Mouse (Mus musculus) kidney, postnatal 0 days (tissue): ENCODE measurements at regions not wholly inside any gene's neighbourhood (a gene's known extent, or its start where the extent isn't known, plus 50 kb on each side); places are given as distances from the start of the nearest gene placed in this dataset.

Experiments used
- ATAC-seq: fragments of 200-750 bp; cut with Nextera tagmentation; replicated peaks from 2 replicates; pipeline ENCODE4 v1.8.0; 2017; ENCODE audit warnings: low read depth, moderate number of reproducible peaks, moderate TSS enrichment, moderate library complexity; ENCODE audit not compliant: low FRiP score
- DNase-seq: peaks from one replicate; pipeline ENCODE4 v3.0.0-alpha.2; 2016; ENCODE audit warnings: low spot score
- H3K27ac ChIP-seq: fragments of 300-500 bp; sonication (generic); 2 replicates; pipeline ENCODE4 v1.5.1; 2014; ENCODE audit warnings: mild to moderate bottlenecking
- H3K27me3 ChIP-seq: fragments of 300-500 bp; sonication (generic); 2 replicates; pipeline ENCODE4 v1.6.1; 2014; ENCODE audit warnings: low read length, mixed read lengths; ENCODE audit not compliant: insufficient read depth
- H3K36me3 ChIP-seq: fragments of 300-500 bp; sonication (generic); 2 replicates; pipeline ENCODE4 v1.6.1; 2014; ENCODE audit warnings: low read length, mixed read lengths; ENCODE audit not compliant: insufficient read depth
- H3K4me1 ChIP-seq: fragments of 300-500 bp; sonication (generic); replicated peaks from 2 replicates; pipeline ENCODE4 v1.6.1; 2014; ENCODE audit warnings: antibody characterized with exemption, low read length, mixed read lengths; ENCODE audit not compliant: insufficient read depth
- H3K4me2 ChIP-seq: fragments of 300-500 bp; sonication (generic); 2 replicates; pipeline ENCODE4 v1.6.1; 2014; ENCODE audit warnings: mild to moderate bottlenecking, low read length, moderate library complexity, mixed read lengths
- H3K4me3 ChIP-seq: fragments of 300-500 bp; sonication (generic); replicated peaks from 2 replicates; pipeline ENCODE4 v1.5.1; 2014; ENCODE audit warnings: low read depth, low read length
- H3K9ac ChIP-seq: fragments of 300-500 bp; sonication (generic); 2 replicates; pipeline ENCODE4 v1.6.1; 2014; ENCODE audit warnings: low read depth, low read length
- H3K9me3 ChIP-seq: fragments of 300-500 bp; sonication (generic); replicated peaks from 2 replicates; pipeline ENCODE4 v1.6.1; 2016; ENCODE audit warnings: low read length, inconsistent platforms, mixed read lengths
- CTCF ChIP-seq: IDR thresholded peaks from 2 replicates; pipeline ENCODE4 v1.5.1; 2016; ENCODE audit warnings: antibody characterized with exemption, low read depth, mild to moderate bottlenecking, moderate library complexity
- WGBS: fragments of 180-500 bp; shearing (Covaris S2); extraction: QIAGEN DNeasy Blood & Tissue Kit; methylation state at CpG from one replicate; pipeline ENCODE4 v1.1.7; 2014; 5-methylcytosine and 5-hydroxymethylcytosine counted together

DNA sequence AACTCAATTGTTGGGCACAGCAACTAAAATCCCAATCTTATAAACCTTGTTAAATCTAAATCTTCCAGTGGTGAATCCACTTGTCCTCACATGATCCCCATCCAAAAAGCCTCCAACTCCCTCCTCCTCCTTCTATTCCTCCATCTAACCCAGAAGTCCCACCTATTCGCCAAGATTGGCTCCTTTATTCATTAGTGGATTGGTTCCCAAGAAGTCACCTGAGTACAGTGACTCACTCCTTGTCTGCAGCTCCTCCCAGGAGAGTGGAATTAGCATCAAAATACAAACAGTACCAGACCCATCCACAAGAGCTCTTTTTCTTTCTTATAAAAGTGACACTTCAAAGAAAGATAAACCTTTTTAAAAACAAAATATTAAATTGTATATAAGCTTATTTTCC, 304.6 kb upstream of the Pdcd1 start:
- no peak for DNase-seq
- Histone ChIP-seq H3K9ac (no peak overlapping the region), H3K9me3 (no peaks in the 10 kb centered on the region), H3K27me3 (no peaks in the 10 kb centered on the region), H3K4me1 (no peaks in the 10 kb centered on the region), H3K4me2 (no peak overlapping the region), H3K36me3 (no peaks in the 10 kb centered on the region), H3K27ac (no peak overlapping the region), H3K4me3 (no peak overlapping the region)
- ATAC-seq, result no peak
- no peak for TF ChIP-seq CTCF
- WGBS, result 72% methylated on average over 1 of the region's 1 CpGs

DNA sequence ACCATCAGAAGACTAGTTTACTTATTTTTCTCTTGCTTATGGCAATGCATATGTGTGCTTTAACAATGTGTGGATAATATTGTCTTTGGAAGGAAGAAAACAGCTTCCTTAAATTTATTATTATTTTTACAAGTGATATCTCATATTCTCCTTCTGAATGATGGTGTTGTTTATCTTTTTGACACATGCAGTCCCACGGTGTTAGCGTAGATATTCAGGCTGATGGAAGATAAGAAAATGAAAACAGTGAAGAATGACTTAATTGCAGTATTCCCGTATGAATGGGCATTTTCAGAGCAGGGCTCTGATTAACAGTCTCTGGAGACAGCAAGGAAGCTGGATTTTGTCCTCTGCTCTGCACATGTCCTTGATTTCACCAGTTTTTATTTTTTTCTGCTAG, 303.5 kb upstream of the Pdcd1 start:
- no peak overlapping the region for H3K27ac ChIP-seq
- H3K4me1 ChIP-seq, result no peaks in the 10 kb centered on the region
- WGBS, result 40% methylated on average over 3 of the region's 3 CpGs
- no peak for ATAC-seq
- no peaks in the 10 kb centered on the region for H3K9me3 ChIP-seq
- H3K9ac ChIP-seq, result no peak overlapping the region
- no peak for TF ChIP-seq CTCF
- no peak for DNase-seq
- H3K4me3 ChIP-seq, result no peak overlapping the region
- H3K4me2 ChIP-seq, result no peak overlapping the region
- H3K27me3 ChIP-seq, result no peaks in the 10 kb centered on the region
- no peaks in the 10 kb centered on the region for H3K36me3 ChIP-seq

- no peaks in the 10 kb centered on the region for H3K27me3 ChIP-seq
- DNase-seq (no peak), ATAC-seq (no peak)
- no peak for TF ChIP-seq CTCF
- H3K36me3 ChIP-seq, result no peaks in the 10 kb centered on the region
- H3K9ac ChIP-seq, result no peak overlapping the region
- H3K4me3 ChIP-seq, result no peak overlapping the region
- WGBS, result 92% methylated on average over 2 of the region's 2 CpGs
- H3K9me3 ChIP-seq, result no peaks in the 10 kb centered on the region
- H3K4me2 ChIP-seq, result no peak overlapping the region
- no peak overlapping the region for H3K27ac ChIP-seq
- no peaks in the 10 kb centered on the region for H3K4me1 ChIP-seq
Observed at GRCm38 (mm10) chr1:94342576-94342975, 290.2 kb upstream of the Pdcd1 start.

DNA sequence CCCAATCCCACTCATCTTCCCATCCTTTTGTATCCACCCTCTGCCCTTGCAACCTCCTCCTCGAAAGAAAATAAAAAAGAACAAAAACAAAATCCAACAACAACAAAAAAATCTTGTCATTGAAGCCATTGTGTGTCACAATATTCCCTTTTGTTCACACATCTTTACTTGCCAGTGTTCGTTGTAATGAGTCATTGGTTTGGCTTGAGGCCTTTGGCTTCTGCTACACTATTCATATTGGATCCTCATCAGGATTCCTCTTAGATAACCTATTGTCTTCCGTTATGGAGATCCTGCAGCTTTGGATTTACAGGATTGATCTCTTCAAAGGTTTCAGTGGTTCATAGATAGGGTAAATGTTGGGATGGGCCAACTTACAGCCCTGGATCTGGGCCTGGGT, 288.9 kb upstream of the Pdcd1 start:
- Histone ChIP-seq H3K9ac (no peak overlapping the region), H3K4me2 (no peak overlapping the region), H3K27me3 (no peaks in the 10 kb centered on the region), H3K9me3 (no peaks in the 10 kb centered on the region), H3K27ac (no peak overlapping the region), H3K4me1 (no peaks in the 10 kb centered on the region), H3K36me3 (no peaks in the 10 kb centered on the region), H3K4me3 (no peak overlapping the region)
- ATAC-seq (no peak), DNase-seq (no peak)
- TF ChIP-seq CTCF, result no peak
- 81% methylated on average over 3 of the region's 3 CpGs for WGBS

DNA sequence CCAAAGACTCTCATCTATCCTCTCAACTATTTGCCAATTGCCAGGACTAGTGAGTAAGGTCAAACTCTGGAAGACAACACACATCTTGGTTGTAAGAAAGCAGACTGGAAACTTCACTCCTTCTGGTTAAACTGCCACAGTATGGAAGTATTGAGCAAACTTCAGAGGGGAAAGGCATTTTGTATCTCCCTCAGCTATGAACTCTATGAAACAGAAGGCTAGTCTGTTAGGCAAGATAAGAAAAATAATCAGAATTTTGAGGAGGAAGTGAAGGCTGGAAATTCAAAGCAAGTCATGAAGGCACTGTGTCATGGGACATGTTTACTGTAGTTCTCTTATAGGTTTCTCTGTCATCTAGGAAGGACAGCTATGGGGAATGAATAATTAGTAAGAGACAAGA, 265.7 kb upstream of the Pdcd1 start:
- ATAC-seq, result no peak

DNA sequence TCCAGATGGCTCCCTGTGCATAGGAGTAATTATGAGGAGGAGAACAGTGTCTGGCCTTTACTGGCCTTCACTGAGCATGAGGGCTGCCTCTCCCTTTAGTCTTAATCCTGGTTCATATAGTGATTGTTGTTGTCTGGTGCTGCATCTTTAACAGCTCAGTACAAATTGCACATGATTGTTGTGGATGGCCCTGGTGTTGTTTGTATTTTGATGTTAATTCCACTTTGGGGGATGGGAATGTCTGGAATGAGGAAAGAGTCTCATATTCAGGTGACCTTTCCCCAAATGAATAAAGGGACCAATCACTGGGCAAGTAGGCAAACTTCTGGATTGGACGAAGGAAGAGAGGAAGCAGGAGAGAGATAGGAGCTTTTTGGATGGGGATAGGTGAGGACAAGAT, 246.0 kb upstream of the Pdcd1 start:
- H3K27ac ChIP-seq, result no peak overlapping the region
- ATAC-seq (no peak), DNase-seq (no peak)
- no peak for TF ChIP-seq CTCF
- WGBS, result 94% methylated on average over 1 of the region's 1 CpGs
- H3K27me3 ChIP-seq, result no peaks in the 10 kb centered on the region
- no peak overlapping the region for H3K4me2 ChIP-seq
- H3K9me3 ChIP-seq, result no peaks in the 10 kb centered on the region
- H3K9ac ChIP-seq, result no peak overlapping the region
- H3K4me3 ChIP-seq, result no peak overlapping the region
- no peaks in the 10 kb centered on the region for H3K4me1 ChIP-seq
- no peaks in the 10 kb centered on the region for H3K36me3 ChIP-seq

More for the DNA sequence above, 265.7 kb upstream of the Pdcd1 start:
- DNase-seq, result no peak
- Histone ChIP-seq H3K27me3 (no peaks in the 10 kb centered on the region), H3K4me2 (no peak overlapping the region), H3K4me3 (no peak overlapping the region), H3K27ac (no peak overlapping the region), H3K9ac (no peak overlapping the region), H3K4me1 (no peaks in the 10 kb centered on the region), H3K36me3 (no peaks in the 10 kb centered on the region), H3K9me3 (no peaks in the 10 kb centered on the region)
- no peak for TF ChIP-seq CTCF

DNA sequence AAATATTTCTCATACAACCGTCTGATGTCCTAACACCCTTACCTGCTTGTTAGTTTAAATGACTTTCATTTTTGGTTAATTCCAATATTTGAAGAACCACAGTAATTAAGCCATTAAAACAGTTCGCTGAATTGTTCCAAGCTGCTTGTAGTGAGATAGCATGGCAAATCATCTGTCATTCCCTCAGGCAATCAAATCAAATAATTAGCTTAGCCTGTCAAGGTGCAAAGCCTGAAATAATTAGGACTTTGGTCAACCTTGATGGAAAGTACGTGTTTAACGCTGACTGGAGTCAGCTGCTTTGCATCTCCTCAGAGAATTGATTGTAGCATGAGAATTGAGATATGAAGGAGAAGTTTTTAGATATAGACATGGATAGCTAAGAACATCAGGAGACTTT, 220.2 kb upstream of the Pdcd1 start:
- no peak for TF ChIP-seq CTCF
- H3K4me1 ChIP-seq, result no peaks in the 10 kb centered on the region
- DNase-seq (no peak), ATAC-seq (no peak)
- WGBS, result 75% methylated on average over 4 of the region's 4 CpGs
- H3K4me2 ChIP-seq, result no peak overlapping the region
- H3K27me3 ChIP-seq, result no peaks in the 10 kb centered on the region
- H3K9ac ChIP-seq, result no peak overlapping the region
- no peak overlapping the region for H3K4me3 ChIP-seq
- no peak overlapping the region for H3K27ac ChIP-seq
- H3K9me3 ChIP-seq, result no peaks in the 10 kb centered on the region
- H3K36me3 ChIP-seq, result no peaks in the 10 kb centered on the region
